Mouse (Mus musculus) kidney, embryonic 15.5 days (tissue): ENCODE data around the gene Rtl6. TPM values are rescaled to one million over a fixed set of nuclear protein-coding genes. Genes with fewer than 3 reads are reported as not detected.

Experiments
- ATAC-seq: fragments of 200-750 bp; cut with Nextera tagmentation; replicated peaks from 2 replicates; pipeline ENCODE4 v1.8.0; 2017; ENCODE audit warnings: moderate TSS enrichment; ENCODE audit not compliant: low FRiP score
- H3K27ac ChIP-seq: fragments of 300-500 bp; sonication (generic); 2 replicates; pipeline ENCODE4 v1.5.1; 2015; ENCODE audit warnings: mild to moderate bottlenecking, inconsistent platforms
- H3K27me3 ChIP-seq: fragments of 300-500 bp; sonication (generic); 2 replicates; pipeline ENCODE4 v1.6.1; 2015; ENCODE audit warnings: inconsistent platforms
- H3K36me3 ChIP-seq: fragments of 300-500 bp; sonication (generic); 2 replicates; pipeline ENCODE4 v1.6.1; 2015; ENCODE audit warnings: inconsistent platforms
- H3K4me1 ChIP-seq: fragments of 300-500 bp; sonication (generic); 2 replicates; pipeline ENCODE4 v1.6.1; 2015; ENCODE audit warnings: inconsistent platforms
- H3K4me2 ChIP-seq: fragments of 300-500 bp; sonication (generic); 2 replicates; pipeline ENCODE4 v1.6.1; 2015; ENCODE audit warnings: moderate library complexity, mild to moderate bottlenecking, inconsistent platforms
- H3K4me3 ChIP-seq: fragments of 300-500 bp; sonication (generic); replicated peaks from 2 replicates; pipeline ENCODE4 v1.5.1; 2015; ENCODE audit warnings: mild to moderate bottlenecking, inconsistent platforms
- H3K9ac ChIP-seq: fragments of 300-500 bp; sonication (generic); 2 replicates; pipeline ENCODE4 v1.6.1; 2015; ENCODE audit warnings: mild to moderate bottlenecking, inconsistent platforms
- H3K9me3 ChIP-seq: fragments of 300-500 bp; sonication (generic); replicated peaks from 2 replicates; pipeline ENCODE4 v1.6.1; 2016; ENCODE audit warnings: inconsistent platforms
- WGBS: fragments of 180-500 bp; shearing (Covaris S2); methylation state at CpG from one replicate; pipeline ENCODE4 v1.1.7; 2015; ENCODE audit warnings: mixed read lengths; 5-methylcytosine and 5-hydroxymethylcytosine counted together
- polyA plus RNA-seq: library from polyadenylated mRNA; unstranded; fragments of >200 nt; fragmentation: Nextera tagmentation; extraction: Ambion mirVana; gene quantifications from 2 replicates; pipeline ENCODE4 v1.2.1, GENCODE M21; 2015

Rtl6 gene
- polyA plus RNA-seq, 1 experiment from 2014 or later: 16.2 TPM

- Histone ChIP-seq H3K27me3 (no peaks in the 10 kb centered on the region; the same call in 1 of the 2 replicates), H3K9me3 (no peaks in the 10 kb centered on the region), H3K4me1 (no peaks in the 10 kb centered on the region), H3K4me2 (no peak overlapping the region), H3K36me3 (no peaks in the 10 kb centered on the region), H3K27ac (no peak overlapping the region), H3K9ac (no peak overlapping the region), H3K4me3 (no peak overlapping the region)
- WGBS: 75% methylated on average over 1 of the region's 1 CpGs
- ATAC-seq: no peak
Observed at GRCm38 (mm10) chr15:84578607-84579006, 21.0 kb upstream of the Rtl6 start.

DNA sequence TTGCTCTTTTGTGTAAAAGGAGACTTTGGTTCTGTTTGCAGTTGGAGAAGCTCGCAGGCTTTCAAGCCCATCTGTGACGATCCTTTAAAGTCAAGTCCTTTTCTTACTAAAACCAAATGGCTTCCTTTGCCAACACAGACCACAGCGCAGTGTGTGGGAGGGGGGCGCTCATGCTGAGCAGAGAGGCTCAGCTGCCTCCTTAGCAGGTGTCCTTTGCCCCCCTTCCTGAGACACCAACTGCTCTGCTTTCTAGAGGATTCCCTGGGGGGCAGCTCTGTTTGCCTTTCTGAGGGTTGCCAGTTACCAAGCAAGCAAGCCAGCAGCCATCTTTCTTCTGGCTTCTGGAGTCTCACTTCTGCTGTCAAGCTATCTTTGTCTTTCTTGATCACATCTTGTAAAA lies 19.4 kb upstream of the Rtl6 start:
- Histone ChIP-seq H3K27me3 (no peaks in the 10 kb centered on the region; the same call in 1 of the 2 replicates), H3K4me1 (no peaks in the 10 kb centered on the region), H3K4me2 (no peak overlapping the region), H3K9me3 (no peaks in the 10 kb centered on the region), H3K27ac (no peak overlapping the region), H3K36me3 (no peaks in the 10 kb centered on the region), H3K9ac (no peak overlapping the region), H3K4me3 (no peak overlapping the region)
- no peak for ATAC-seq
- WGBS: 39% methylated on average over 4 of the region's 4 CpGs

DNA sequence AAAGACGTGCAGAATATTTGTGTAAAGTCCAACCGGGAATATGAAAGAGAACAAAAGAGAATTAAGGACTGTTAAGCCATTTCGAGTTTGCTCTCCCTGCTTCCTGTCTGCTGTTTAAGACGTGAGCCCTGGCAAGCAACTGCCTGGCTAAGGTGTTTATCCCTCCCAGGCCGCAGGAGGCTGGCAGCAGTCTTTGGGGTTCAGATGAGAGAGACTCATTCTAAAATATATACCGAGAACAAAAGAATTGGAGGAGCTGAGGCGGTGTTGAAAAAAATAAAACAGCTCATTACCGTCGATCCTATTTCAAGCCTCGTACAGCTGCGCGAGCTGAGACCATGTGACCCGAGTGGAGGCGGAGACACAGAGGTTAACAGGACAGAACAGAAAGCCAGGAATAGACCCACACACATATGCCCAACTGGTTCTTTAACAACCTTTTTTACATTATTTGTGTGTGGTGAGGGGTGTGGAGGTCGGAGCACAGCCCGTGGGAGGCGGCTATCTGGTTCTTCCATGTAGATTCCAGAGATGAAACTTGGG lies 9.0 kb upstream of the Rtl6 start:
- no peak overlapping the region for H3K4me3 ChIP-seq
- H3K36me3 ChIP-seq: no peaks in the 10 kb centered on the region
- no peaks in the 10 kb centered on the region for H3K27me3 ChIP-seq
- no peak for ATAC-seq
- no peaks in the 10 kb centered on the region for H3K9me3 ChIP-seq
- 59% methylated on average over 17 of the region's 17 CpGs for WGBS
- no peak overlapping the region for H3K27ac ChIP-seq
- H3K4me1 ChIP-seq: no peaks in the 10 kb centered on the region
- H3K4me2 ChIP-seq: peak overlapping the region; percentile 12; the same call in 1 of the 2 replicates
- no peak overlapping the region for H3K9ac ChIP-seq

DNA sequence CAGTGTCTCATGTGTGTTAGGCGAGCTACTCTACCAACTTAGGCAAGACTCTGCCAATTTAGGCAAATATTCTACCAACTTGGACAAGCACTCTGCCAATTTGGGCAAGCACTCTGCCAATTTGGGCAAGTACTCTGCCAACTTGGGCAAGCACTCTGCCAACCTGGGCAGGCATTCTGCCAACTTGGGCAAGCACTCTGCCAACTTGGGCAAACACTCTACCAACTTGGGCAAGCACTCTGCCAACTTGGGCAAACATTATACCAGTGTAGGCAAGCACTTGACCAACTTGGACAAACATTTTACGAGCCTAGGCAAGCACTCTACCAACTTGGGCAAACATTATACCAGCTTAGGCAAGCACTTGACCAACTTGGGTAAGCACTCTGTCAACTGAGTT lies 3.9 kb upstream of the Rtl6 start:
- Histone ChIP-seq H3K27ac (no peak overlapping the region), H3K9me3 (no peaks in the 10 kb centered on the region), H3K27me3 (no peaks in the 10 kb centered on the region), H3K4me1 (peaks cover 9% of the 10 kb centered on the region), H3K9ac (no peak overlapping the region), H3K4me3 (no peak overlapping the region), H3K36me3 (peaks cover 4% of the 10 kb centered on the region; the same call in 1 of the 2 replicates), H3K4me2 (no peak overlapping the region)
- ATAC-seq: no peak
- WGBS: 89% methylated on average over 2 of the region's 2 CpGs

GRCm38 (mm10) chr15:84556674-84557073 lies 949 bp downstream of the Rtl6 start:
- Histone ChIP-seq H3K4me3 (peak overlapping the region; percentile 75), H3K9me3 (no peaks in the 10 kb centered on the region), H3K4me2 (peak overlapping the region; percentile 83), H3K4me1 (peaks cover 9% of the 10 kb centered on the region), H3K27me3 (no peaks in the 10 kb centered on the region), H3K36me3 (peaks cover 22% of the 10 kb centered on the region), H3K27ac (no peak overlapping the region), H3K9ac (no peak overlapping the region)
- ATAC-seq: no peak
- WGBS: 97% methylated on average over 17 of the region's 17 CpGs

DNA sequence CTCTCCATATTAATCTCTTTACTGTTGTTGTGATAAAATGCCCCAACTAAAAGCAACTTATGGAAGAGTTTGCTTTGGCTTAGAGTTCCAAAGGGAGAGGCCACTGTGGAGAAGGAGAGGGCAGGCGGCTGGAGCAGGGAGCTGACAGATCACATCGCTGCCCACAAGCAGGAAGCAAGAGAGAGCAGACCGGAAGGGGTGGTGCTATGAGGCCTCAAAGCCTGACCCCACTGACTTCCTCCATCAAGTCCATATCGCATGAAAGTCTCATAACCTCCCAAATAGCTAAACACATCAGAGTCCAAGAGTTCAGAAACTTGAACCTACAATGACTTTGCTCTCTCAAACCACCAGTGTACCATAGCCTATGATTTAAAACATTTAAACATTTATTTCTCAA lies 6.6 kb downstream of the Rtl6 start:
- 70% methylated on average over 4 of the region's 4 CpGs for WGBS
- no peaks in the 10 kb centered on the region for H3K27me3 ChIP-seq
- no peak for ATAC-seq
- H3K9ac ChIP-seq: no peak overlapping the region
- H3K36me3 ChIP-seq: peaks cover 13% of the 10 kb centered on the region
- no peaks in the 10 kb centered on the region for H3K9me3 ChIP-seq
- no peaks in the 10 kb centered on the region; the same call in 1 of the 2 replicates for H3K4me1 ChIP-seq
- H3K27ac ChIP-seq: no peak overlapping the region
- no peak overlapping the region for H3K4me2 ChIP-seq
- no peak overlapping the region for H3K4me3 ChIP-seq

DNA sequence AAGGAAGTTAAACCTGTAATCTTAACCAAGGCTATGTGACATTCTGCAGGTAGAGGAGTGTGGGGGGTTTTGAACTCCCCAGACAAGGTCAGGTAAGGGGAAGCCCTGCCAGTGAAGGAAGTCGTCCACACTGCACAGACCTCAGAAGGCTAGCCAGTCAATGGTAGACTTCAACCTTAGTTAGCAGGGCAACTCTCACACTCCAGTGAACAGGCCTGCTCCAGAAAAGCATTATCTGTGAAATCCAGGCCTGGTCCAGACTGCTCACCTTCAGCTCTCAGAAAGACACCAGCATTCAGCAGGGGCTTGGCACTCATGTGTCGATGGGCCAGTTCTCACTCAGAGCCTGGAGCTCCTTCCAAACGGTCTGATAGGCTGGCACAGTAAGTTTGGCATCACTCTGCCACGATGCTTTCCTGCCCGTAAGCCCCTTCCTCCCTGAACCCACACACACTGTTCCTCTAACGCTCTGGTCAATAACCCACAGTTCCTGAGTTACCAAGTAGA lies 8.3 kb downstream of the Rtl6 start:
- H3K4me1 ChIP-seq: no peaks in the 10 kb centered on the region
- no peak overlapping the region for H3K4me3 ChIP-seq
- 77% methylated on average over 6 of the region's 6 CpGs for WGBS
- H3K36me3 ChIP-seq: no peaks in the 10 kb centered on the region
- no peaks in the 10 kb centered on the region for H3K9me3 ChIP-seq
- no peak overlapping the region for H3K9ac ChIP-seq
- no peak overlapping the region for H3K4me2 ChIP-seq
- H3K27me3 ChIP-seq: no peaks in the 10 kb centered on the region
- no peak for ATAC-seq
- no peak overlapping the region for H3K27ac ChIP-seq

DNA sequence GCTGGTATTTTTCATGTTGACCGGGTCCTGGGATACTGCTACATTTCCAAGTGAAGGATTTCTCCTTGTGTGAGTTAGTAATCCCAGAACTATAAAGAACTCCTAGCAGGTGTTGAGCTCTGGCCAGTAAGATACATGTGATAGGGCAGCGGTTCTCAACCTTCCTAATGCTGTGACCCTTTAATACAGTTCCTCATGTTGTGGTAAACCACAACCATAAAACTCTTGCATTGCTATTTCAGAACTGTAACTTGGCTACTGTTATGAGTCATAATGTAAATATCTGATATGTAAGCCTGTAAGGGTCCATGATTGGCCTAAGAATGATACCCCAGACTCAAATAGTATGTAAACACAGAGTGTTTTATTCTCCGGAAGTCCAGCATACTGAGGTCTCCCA lies 11.6 kb downstream of the Rtl6 start:
- Histone ChIP-seq H3K9ac (no peak overlapping the region), H3K4me1 (peaks cover 7% of the 10 kb centered on the region), H3K9me3 (no peaks in the 10 kb centered on the region), H3K36me3 (no peaks in the 10 kb centered on the region), H3K27me3 (no peaks in the 10 kb centered on the region), H3K27ac (no peak overlapping the region), H3K4me3 (no peak overlapping the region), H3K4me2 (no peak overlapping the region)
- ATAC-seq: no peak
- WGBS: 89% methylated on average over 3 of the region's 3 CpGs

DNA sequence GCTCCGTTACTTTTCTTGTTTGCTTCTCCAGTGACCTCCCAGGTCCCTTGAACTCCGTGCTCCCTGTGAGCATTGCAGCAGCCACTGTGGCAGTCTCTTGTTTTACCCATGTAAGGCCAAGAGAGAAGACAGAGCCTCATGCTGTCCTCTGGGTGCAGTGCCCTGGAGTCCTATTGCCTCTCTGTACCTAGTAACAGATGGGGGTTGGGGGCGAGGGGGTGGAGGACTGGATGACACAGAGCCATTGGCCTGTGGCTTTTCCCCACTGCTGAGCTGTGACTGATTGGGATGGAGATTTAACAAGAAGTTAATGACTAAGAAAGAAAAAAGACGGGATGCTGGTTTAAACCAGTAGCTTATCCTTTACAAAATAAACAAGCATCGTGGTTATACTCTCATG lies 16.4 kb downstream of the Rtl6 start:
- no peaks in the 10 kb centered on the region for H3K9me3 ChIP-seq
- peak overlapping the region; percentile 71; the same call in 1 of the 2 replicates for H3K27ac ChIP-seq
- H3K4me1 ChIP-seq: peaks cover 14% of the 10 kb centered on the region
- no peaks in the 10 kb centered on the region for H3K36me3 ChIP-seq
- H3K4me3 ChIP-seq: no peak overlapping the region
- H3K4me2 ChIP-seq: no peak overlapping the region
- WGBS: 42% methylated on average over 5 of the region's 5 CpGs
- H3K27me3 ChIP-seq: no peaks in the 10 kb centered on the region
- ATAC-seq: peak; percentile 84
- no peak overlapping the region for H3K9ac ChIP-seq

- Histone ChIP-seq H3K27me3 (no peaks in the 10 kb centered on the region), H3K27ac (no peak overlapping the region), H3K9ac (no peak overlapping the region), H3K4me2 (no peak overlapping the region), H3K36me3 (no peaks in the 10 kb centered on the region), H3K9me3 (0 out of 2 replicates have a peak, but pooled peaks cover 10% of the 10 kb centered on the region), H3K4me3 (no peak overlapping the region), H3K4me1 (peaks cover 14% of the 10 kb centered on the region)
- ATAC-seq: no peak
- 80% methylated on average over 15 of the region's 15 CpGs for WGBS
Observed at GRCm38 (mm10) chr15:84538974-84539588, 18.5 kb downstream of the Rtl6 start.

GRCm38 (mm10) chr15:84537117-84537516 lies 20.5 kb downstream of the Rtl6 start:
- H3K4me2 ChIP-seq: no peak overlapping the region
- no peak overlapping the region for H3K27ac ChIP-seq
- H3K9me3 ChIP-seq: 0 out of 2 replicates have a peak, but pooled peaks cover 10% of the 10 kb centered on the region
- no peaks in the 10 kb centered on the region for H3K27me3 ChIP-seq
- no peaks in the 10 kb centered on the region for H3K36me3 ChIP-seq
- H3K4me1 ChIP-seq: peaks cover 19% of the 10 kb centered on the region
- no peak overlapping the region for H3K4me3 ChIP-seq
- H3K9ac ChIP-seq: no peak overlapping the region
- 87% methylated on average over 10 of the region's 10 CpGs for WGBS
- ATAC-seq: no peak

GRCm38 (mm10) chr15:84536611-84537010 lies 21.0 kb downstream of the Rtl6 start:
- Histone ChIP-seq H3K36me3 (no peaks in the 10 kb centered on the region), H3K27ac (no peak overlapping the region), H3K9ac (no peak overlapping the region), H3K4me2 (no peak overlapping the region), H3K4me3 (no peak overlapping the region), H3K4me1 (peaks cover 17% of the 10 kb centered on the region), H3K27me3 (no peaks in the 10 kb centered on the region), H3K9me3 (0 out of 2 replicates have a peak, but pooled peaks cover 10% of the 10 kb centered on the region)
- WGBS: 95% methylated on average over 9 of the region's 9 CpGs
- ATAC-seq: no peak
